Mouse (Mus musculus) small intestine, adult 2 months (tissue): ENCODE results near the gene Hes6.

Experiments
- CTCF ChIP-seq: fragments of 200-500 bp; IDR thresholded peaks from 2 replicates; pipeline ENCODE4 v1.5.1; 2012; ENCODE audit warnings: low read depth, mild to moderate bottlenecking, control low read depth, inconsistent platforms, low read length, moderate library complexity, mixed read lengths; ENCODE audit not compliant: insufficient replicate concordance, insufficient read length; ENCODE audit errors: extremely low read depth
- POLR2A ChIP-seq: fragments of 200-500 bp; IDR thresholded peaks from 2 replicates; pipeline ENCODE4 v1.6.1; 2012; ENCODE audit warnings: low read depth, mild to moderate bottlenecking, control low read depth, inconsistent platforms, low read length, moderate library complexity

DNA sequence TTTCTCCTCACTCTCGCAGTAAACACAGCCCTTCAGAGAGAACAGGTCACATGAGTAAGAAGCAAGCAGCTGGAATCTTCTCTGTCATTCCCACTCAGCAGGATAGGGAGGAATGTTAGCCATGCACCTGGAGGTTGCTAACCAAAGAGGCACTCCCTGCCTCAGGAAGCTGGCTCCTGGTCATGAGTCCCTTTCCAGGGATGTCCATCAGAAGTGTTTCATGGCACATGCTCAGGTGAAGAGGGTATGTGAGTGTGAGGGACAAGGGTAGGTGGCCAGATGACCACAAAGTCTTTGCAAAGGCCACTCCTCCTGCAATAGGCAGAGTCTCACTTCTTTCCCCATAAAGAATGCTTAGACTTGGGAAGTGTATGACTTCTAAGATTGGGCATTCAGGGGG, 4.2 kb upstream of the Hes6 start:
- no peak for TF ChIP-seq CTCF
- no peak for TF ChIP-seq POLR2A
